Mouse (Mus musculus): ENCODE measurements around the gene Mras. TPM values are rescaled to one million over a fixed set of nuclear protein-coding genes. Genes with fewer than 3 reads are reported as not detected.

Mras gene
- polyA plus RNA-seq, 1 experiment from 2014 or later = 6.9 TPM

DNA sequence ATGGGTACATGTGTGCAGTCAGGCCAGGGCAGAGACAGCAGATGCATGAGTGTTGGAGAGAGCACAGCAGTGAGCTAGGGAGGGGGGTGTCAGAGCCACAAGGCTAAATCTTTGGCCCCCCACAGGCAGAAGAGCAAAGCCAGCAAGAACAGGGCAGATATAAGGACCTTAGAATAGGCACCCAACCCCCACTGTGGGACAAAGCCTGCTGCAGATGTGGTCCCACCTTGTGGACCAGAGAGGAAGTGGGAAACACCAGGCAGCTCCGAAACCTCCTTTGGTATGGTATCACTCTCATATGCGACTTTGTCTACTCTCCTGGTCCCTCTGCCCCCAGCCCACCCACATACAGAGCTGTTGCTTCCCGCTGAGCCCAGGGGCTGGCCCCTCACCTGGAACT is 15.3 kb downstream of the Mras start:
- Histone ChIP-seq H3K4me3 (ENCODE audit: low read length) (no peak overlapping the region), H3K27me3 (replicated peaks; ENCODE audit: control insufficient read depth, insufficient read depth, low read length) (no peaks in the 10 kb centered on the region), H3K27ac (ENCODE audit: low read length) (no peak overlapping the region), H3K9ac (ENCODE audit: low read depth, low read length) (no peak overlapping the region), H3K36me3 (ENCODE audit: control insufficient read depth, insufficient read depth, low read length) (no peaks in the 10 kb centered on the region), H3K9me3 (ENCODE audit: control insufficient read depth, low read length) (no peaks in the 10 kb centered on the region), H3K4me1 (ENCODE audit: control insufficient read depth, insufficient read depth, low read length) (peaks cover 23% of the 10 kb centered on the region), H3K4me2 (ENCODE audit: low read depth, low read length) (no peak overlapping the region)
- WGBS = 73% methylated on average over 3 of the region's 3 CpGs
- ATAC-seq = no peak

DNA sequence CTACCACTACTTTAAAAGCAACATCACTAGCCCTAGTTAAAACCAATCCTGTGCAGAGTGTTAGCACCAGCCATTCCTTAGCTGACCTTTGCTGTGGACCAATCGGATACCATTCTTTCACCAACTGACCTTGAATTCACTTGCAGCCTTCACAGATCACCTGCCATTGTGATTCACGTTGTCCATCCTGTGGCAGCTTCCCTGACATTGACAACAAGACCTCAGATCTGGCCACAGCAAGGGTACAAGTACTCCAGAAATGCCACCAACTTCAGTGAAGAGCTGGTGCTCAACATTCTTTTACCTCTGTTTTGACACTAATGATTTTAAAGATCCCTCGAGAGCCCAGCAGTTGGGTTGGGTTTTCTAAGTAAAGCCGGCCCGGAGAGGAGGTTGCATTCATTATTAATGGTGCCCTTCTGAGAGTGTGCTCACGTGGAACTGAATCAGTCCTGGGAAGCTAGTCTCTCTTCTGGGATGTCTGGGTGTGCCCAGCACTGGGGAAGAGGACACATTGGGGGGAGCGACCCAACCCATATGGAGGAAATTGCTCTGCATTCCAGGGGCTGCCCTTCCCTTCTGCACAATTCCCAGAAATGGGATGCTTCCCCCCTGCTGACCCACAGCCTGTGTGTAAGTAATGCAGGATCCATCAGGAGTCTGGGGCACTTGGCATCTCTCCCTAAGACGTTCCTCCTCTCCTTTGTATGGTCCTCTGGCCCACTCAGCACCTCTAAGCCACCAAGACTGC is 17.1 kb downstream of the Mras start:
- no peak overlapping the region for H3K9ac ChIP-seq (ENCODE audit: low read depth, low read length)
- no peaks in the 10 kb centered on the region for H3K36me3 ChIP-seq (ENCODE audit: control insufficient read depth, insufficient read depth, low read length)
- H3K9me3 ChIP-seq (ENCODE audit: control insufficient read depth, low read length) = no peaks in the 10 kb centered on the region
- H3K4me3 ChIP-seq (ENCODE audit: low read length) = no peak overlapping the region
- no peaks in the 10 kb centered on the region for H3K27me3 ChIP-seq (replicated peaks; ENCODE audit: control insufficient read depth, insufficient read depth, low read length)
- peaks cover 16% of the 10 kb centered on the region for H3K4me1 ChIP-seq (ENCODE audit: control insufficient read depth, insufficient read depth, low read length)
- no peak overlapping the region for H3K27ac ChIP-seq (ENCODE audit: low read length)
- ATAC-seq = no peak
- H3K4me2 ChIP-seq (ENCODE audit: low read depth, low read length) = no peak overlapping the region
- WGBS = 75% methylated on average over 8 of the region's 8 CpGs

DNA sequence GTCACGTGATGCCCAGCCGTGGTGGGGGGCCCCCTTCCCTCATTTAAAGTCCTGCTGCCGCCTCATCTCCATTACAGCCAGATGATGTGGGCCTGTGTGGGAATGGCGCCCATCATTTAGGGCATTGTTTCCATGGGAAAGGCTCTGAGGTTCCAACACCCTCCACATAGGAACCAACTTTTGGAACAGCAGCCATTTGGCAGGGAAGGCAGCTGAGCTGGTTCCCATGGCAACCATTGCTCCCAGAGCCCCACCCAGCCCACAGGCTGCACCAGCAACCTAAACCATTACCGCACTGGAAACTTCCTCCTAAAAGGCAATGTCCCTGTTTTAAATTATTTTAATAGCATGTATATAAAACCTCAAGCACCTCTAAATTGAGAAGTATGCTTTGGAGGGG is 18.8 kb downstream of the Mras start:
- no peak overlapping the region for H3K4me3 ChIP-seq (ENCODE audit: low read length)
- no peaks in the 10 kb centered on the region for H3K36me3 ChIP-seq (ENCODE audit: control insufficient read depth, insufficient read depth, low read length)
- no peak overlapping the region for H3K4me2 ChIP-seq (ENCODE audit: low read depth, low read length)
- H3K9ac ChIP-seq (ENCODE audit: low read depth, low read length) = no peak overlapping the region
- 71% methylated on average over 5 of the region's 5 CpGs for WGBS
- H3K9me3 ChIP-seq (ENCODE audit: control insufficient read depth, low read length) = no peaks in the 10 kb centered on the region
- ATAC-seq = no peak
- H3K4me1 ChIP-seq (ENCODE audit: control insufficient read depth, insufficient read depth, low read length) = peaks cover 6% of the 10 kb centered on the region
- H3K27me3 ChIP-seq (replicated peaks; ENCODE audit: control insufficient read depth, insufficient read depth, low read length) = no peaks in the 10 kb centered on the region
- no peak overlapping the region for H3K27ac ChIP-seq (ENCODE audit: low read length)

DNA sequence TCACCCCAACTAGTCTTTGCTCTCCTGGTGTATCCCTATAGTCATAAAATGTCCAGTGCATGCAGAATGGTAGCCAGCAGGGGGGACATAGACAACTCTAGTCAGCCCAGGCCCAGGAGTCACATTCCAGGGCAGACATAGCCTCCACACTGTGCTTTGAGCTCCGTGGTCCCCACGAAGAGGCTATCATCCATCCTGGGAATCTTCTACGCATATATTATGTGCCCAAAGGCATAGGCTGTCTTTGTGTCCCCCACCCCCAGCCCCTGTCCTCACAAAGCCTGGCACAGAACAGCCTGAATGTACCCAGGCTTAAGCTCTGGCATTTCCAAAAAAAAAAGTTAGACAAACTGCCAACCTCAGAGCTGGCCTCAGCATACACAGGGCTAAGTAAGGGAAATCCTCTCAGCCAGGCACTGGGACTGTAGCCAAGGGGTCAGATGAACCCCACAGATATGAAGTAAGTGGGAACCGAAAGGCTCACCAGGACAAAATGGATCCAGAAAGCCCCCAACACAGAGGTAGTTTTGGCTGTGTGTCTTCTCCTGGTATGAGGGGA is 19.8 kb downstream of the Mras start:
- no peaks in the 10 kb centered on the region for H3K9me3 ChIP-seq (ENCODE audit: control insufficient read depth, low read length)
- 66% methylated on average over 4 of the region's 4 CpGs for WGBS
- H3K36me3 ChIP-seq (ENCODE audit: control insufficient read depth, insufficient read depth, low read length) = no peaks in the 10 kb centered on the region
- no peak for ATAC-seq
- H3K4me3 ChIP-seq (ENCODE audit: low read length) = no peak overlapping the region
- H3K27me3 ChIP-seq (replicated peaks; ENCODE audit: control insufficient read depth, insufficient read depth, low read length) = no peaks in the 10 kb centered on the region
- no peak overlapping the region for H3K27ac ChIP-seq (ENCODE audit: low read length)
- H3K4me1 ChIP-seq (ENCODE audit: control insufficient read depth, insufficient read depth, low read length) = peaks cover 5% of the 10 kb centered on the region
- H3K9ac ChIP-seq (ENCODE audit: low read depth, low read length) = no peak overlapping the region
- H3K4me2 ChIP-seq (ENCODE audit: low read depth, low read length) = no peak overlapping the region

DNA sequence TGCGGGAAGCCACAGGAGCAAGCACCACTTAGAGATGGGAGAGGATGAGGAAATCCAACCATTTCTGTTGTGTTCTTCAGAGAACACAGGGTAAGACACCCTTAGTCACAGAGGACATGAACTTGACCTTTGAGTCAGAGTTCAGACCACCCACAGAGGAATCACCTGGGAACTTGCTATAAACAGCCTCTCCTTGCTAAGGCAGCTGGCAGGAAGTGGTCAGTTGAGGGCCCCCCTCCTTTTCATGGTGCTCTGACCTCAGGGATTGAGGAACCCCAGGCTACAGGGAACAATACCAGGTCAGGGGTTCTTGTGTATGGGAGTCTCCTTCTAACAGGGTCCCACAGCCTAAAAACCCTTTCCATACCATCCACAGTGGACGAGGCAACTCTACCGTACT is 20.4 kb downstream of the Mras start:
- WGBS = 78% methylated on average over 3 of the region's 3 CpGs
- Histone ChIP-seq H3K9me3 (ENCODE audit: control insufficient read depth, low read length) (no peaks in the 10 kb centered on the region), H3K27ac (ENCODE audit: low read length) (no peak overlapping the region), H3K36me3 (ENCODE audit: control insufficient read depth, insufficient read depth, low read length) (no peaks in the 10 kb centered on the region), H3K4me2 (ENCODE audit: low read depth, low read length) (no peak overlapping the region), H3K27me3 (replicated peaks; ENCODE audit: control insufficient read depth, insufficient read depth, low read length) (no peaks in the 10 kb centered on the region), H3K4me1 (ENCODE audit: control insufficient read depth, insufficient read depth, low read length) (peaks cover 5% of the 10 kb centered on the region), H3K9ac (ENCODE audit: low read depth, low read length) (no peak overlapping the region), H3K4me3 (ENCODE audit: low read length) (no peak overlapping the region)
- ATAC-seq = no peak

DNA sequence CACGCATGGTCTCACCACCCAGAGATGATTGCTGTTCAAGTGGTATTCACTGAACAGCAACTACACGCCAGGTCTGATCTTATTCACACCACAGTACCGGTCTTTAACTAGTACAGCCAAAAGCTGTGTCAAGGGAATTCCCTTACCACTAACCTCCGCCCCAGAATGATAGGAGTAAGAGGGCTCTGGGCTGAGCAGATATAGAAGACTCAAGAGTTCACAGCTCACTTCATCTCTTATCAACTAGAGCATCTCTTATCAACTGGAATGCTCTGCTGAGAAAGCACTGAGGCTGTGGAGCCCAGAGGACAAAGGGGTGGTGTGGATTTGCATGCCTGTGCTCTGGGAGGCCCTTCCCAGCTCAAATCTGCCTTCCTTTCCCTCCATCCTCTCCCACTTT is 25.4 kb downstream of the Mras start:
- 89% methylated on average over 4 of the region's 4 CpGs for WGBS
- Histone ChIP-seq H3K36me3 (ENCODE audit: control insufficient read depth, insufficient read depth, low read length) (no peaks in the 10 kb centered on the region), H3K27ac (ENCODE audit: low read length) (no peak overlapping the region)

DNA sequence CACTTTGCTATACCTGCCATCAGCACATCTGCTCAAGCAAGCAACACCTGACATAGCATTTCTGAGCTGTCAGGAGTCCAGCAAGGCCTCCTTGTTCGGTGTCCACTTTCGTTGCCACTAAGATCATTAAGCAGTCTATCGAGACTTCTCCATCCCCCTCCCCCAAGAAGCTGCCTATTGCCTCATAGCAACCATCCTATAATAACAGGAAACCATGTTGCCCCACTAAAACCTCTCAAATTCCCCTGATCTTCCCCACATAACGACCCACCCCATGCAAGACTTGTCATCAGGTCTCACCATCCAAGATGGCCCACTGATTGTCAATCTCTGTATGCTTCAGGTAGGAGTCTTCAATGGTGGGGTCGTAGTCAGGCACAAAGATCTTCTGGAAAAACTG is 26.1 kb downstream of the Mras start:
- Histone ChIP-seq H3K4me3 (ENCODE audit: low read length) (no peak overlapping the region), H3K36me3 (ENCODE audit: control insufficient read depth, insufficient read depth, low read length) (no peaks in the 10 kb centered on the region), H3K27ac (ENCODE audit: low read length) (no peak overlapping the region), H3K4me2 (ENCODE audit: low read depth, low read length) (no peak overlapping the region), H3K9me3 (ENCODE audit: control insufficient read depth, low read length) (no peaks in the 10 kb centered on the region), H3K27me3 (replicated peaks; ENCODE audit: control insufficient read depth, insufficient read depth, low read length) (no peaks in the 10 kb centered on the region), H3K4me1 (ENCODE audit: control insufficient read depth, insufficient read depth, low read length) (peaks cover 2% of the 10 kb centered on the region; the same call in 1 of the 2 replicates), H3K9ac (ENCODE audit: low read depth, low read length) (no peak overlapping the region)
- WGBS = 92% methylated on average over 5 of the region's 5 CpGs
- ATAC-seq = no peak

More for the DNA sequence above, 25.4 kb downstream of the Mras start:
- H3K4me3 ChIP-seq (ENCODE audit: low read length) = no peak overlapping the region
- ATAC-seq = no peak
- peaks cover 2% of the 10 kb centered on the region; the same call in 1 of the 2 replicates for H3K4me1 ChIP-seq (ENCODE audit: control insufficient read depth, insufficient read depth, low read length)
- no peak overlapping the region for H3K4me2 ChIP-seq (ENCODE audit: low read depth, low read length)
- no peak overlapping the region for H3K9ac ChIP-seq (ENCODE audit: low read depth, low read length)
- no peaks in the 10 kb centered on the region for H3K27me3 ChIP-seq (replicated peaks; ENCODE audit: control insufficient read depth, insufficient read depth, low read length)
- no peaks in the 10 kb centered on the region for H3K9me3 ChIP-seq (ENCODE audit: control insufficient read depth, low read length)

DNA sequence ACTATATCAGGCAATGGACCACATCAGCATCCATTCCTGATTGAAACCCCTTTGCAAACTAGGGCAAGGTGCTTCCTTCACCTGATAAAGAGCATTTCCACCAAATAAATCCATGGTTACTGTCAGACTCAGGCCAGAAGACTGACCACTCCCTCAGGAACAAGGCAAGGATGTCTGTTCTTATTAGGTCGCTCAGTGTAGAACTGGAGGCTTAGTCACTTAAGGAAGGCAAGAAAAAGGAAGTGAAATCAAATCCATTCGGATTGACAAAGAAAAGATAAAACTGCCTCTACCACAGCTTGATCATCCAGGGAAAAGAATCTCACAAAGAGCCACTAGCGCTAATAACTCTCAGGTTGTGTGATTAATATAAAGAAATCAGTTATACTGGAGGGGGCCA is 27.9 kb downstream of the Mras start:
- Histone ChIP-seq H3K9ac (ENCODE audit: low read depth, low read length) (no peak overlapping the region), H3K4me2 (ENCODE audit: low read depth, low read length) (no peak overlapping the region), H3K9me3 (ENCODE audit: control insufficient read depth, low read length) (no peaks in the 10 kb centered on the region), H3K36me3 (ENCODE audit: control insufficient read depth, insufficient read depth, low read length) (no peaks in the 10 kb centered on the region), H3K27me3 (replicated peaks; ENCODE audit: control insufficient read depth, insufficient read depth, low read length) (no peaks in the 10 kb centered on the region), H3K4me1 (ENCODE audit: control insufficient read depth, insufficient read depth, low read length) (no peaks in the 10 kb centered on the region), H3K27ac (ENCODE audit: low read length) (no peak overlapping the region), H3K4me3 (ENCODE audit: low read length) (no peak overlapping the region)
- no peak for ATAC-seq
- 84% methylated on average over 3 of the region's 3 CpGs for WGBS

DNA sequence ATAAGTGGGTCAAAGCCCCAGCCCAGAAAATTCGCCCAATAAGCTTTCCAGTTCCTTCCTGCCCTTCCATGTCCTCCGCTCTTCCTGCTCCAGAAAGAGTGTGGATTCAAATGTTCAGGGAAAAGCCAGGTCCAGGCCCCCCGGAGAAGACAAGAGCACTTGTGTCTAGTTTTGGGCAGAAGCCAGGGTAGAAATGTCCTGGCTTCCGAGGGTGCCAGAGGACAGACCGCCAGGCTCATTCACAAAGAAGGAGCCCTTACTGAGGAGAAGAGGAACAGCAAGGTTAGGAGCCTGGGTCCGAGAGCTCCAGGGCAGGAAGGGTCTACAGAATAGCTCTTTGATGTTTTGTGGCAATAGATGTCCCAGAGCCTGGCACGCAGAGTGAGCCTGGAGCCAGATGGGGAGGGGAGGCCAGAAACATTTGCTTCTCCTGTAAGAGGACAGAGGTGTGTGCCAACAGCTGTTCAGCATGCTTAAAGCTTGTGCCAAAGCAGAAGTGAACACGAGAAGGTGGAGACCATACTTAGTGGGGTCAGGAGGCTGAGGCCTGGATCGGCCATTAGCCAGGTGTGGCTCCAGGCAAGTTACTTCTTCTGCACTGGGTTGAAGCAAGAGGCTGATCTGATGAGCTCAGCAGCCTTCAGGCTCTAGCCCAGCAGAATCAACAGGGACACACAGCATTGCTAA is 35.8 kb downstream of the Mras start:
- H3K4me2 ChIP-seq (ENCODE audit: low read depth, low read length) = no peak overlapping the region
- H3K27me3 ChIP-seq (replicated peaks; ENCODE audit: control insufficient read depth, insufficient read depth, low read length) = no peaks in the 10 kb centered on the region
- no peaks in the 10 kb centered on the region for H3K36me3 ChIP-seq (ENCODE audit: control insufficient read depth, insufficient read depth, low read length)
- H3K4me3 ChIP-seq (ENCODE audit: low read length) = no peak overlapping the region
- no peak overlapping the region for H3K27ac ChIP-seq (ENCODE audit: low read length)
- no peaks in the 10 kb centered on the region for H3K9me3 ChIP-seq (ENCODE audit: control insufficient read depth, low read length)
- H3K4me1 ChIP-seq (ENCODE audit: control insufficient read depth, insufficient read depth, low read length) = no peaks in the 10 kb centered on the region
- WGBS = 77% methylated on average over 9 of the region's 9 CpGs
- H3K9ac ChIP-seq (ENCODE audit: low read depth, low read length) = no peak overlapping the region
- no peak for ATAC-seq

Measured in intestine, embryonic 16.5 days (tissue).